ENCODE assay signal across 13 mouse cellular contexts in genomic region chr11:106381011-106381410, GRCm38 (mm10). TPM values are rescaled to one million over a fixed set of nuclear protein-coding genes. Genes with fewer than 3 reads are reported as not detected.
DNase-seq lines count a peak whose midpoint lies in the region; ATAC-seq and TF ChIP-seq lines count a peak whose summit lies in the region.
"Had no signal": no experiment of that assay in that cellular context is flagged by ENCODE, and none has a peak within 500 bp of the region (broad histone marks: within the 10 kb centered on the region; RNA-seq: fewer than 3 reads in every experiment).

No protein-coding gene starts in this region.

- no peak for TF ChIP-seq POLR2A in lung, adult 2 months (IDR thresholded peaks at IDR 0.05; ENCODE audit: borderline replicate concordance, extremely low read depth, low read depth, low read length)
- TF ChIP-seq POLR2A in small intestine, adult 2 months (IDR thresholded peaks at IDR 0.05; ENCODE audit: low read depth, low read length), result no peak

- TF ChIP-seq CTCF in lung, adult 2 months (IDR thresholded peaks at IDR 0.05; ENCODE audit: insufficient read depth, low read length), result peak; percentile 43; the same call in 1 of the 2 replicates
- TF ChIP-seq CTCF in heart, postnatal 0 days (IDR thresholded peaks at IDR 0.05; ENCODE audit: low read depth), result peak; percentile 39
- TF ChIP-seq CTCF in small intestine, adult 2 months (IDR thresholded peaks at IDR 0.05; ENCODE audit: extremely low read depth, insufficient read length, insufficient replicate concordance, low read depth, low read length), result peak; percentile 10; the same call in 1 of the 2 replicates

- no peaks in the 10 kb centered on the region for H3K27me3 ChIP-seq in heart, postnatal 0 days (ENCODE audit: control insufficient read depth, insufficient read depth, low read length)
- no peaks in the 10 kb centered on the region for H3K27me3 ChIP-seq in small intestine, adult 2 months (ENCODE audit: control insufficient read depth, insufficient read depth, low read length)
- H3K27me3 ChIP-seq: hindbrain, embryonic 13.5 days had no signal

- intact Hi-C loops in gastrocnemius, postnatal 36 days (cut with DNase I), result no loop called here

- H3K4me3 ChIP-seq in lung, adult 2 months (replicated peaks; ENCODE audit: extremely low read depth, low read depth, low read length), result peak overlapping the region; percentile 77
- peak overlapping the region; percentile 35 for H3K4me3 ChIP-seq in heart, postnatal 0 days (ENCODE audit: low read depth, low read length)
- no peak overlapping the region for H3K4me3 ChIP-seq in small intestine, adult 2 months (ENCODE audit: low read depth, low read length)
- H3K4me3 ChIP-seq: hindbrain, embryonic 13.5 days had no signal

- peak overlapping the region; percentile 94 for H3K27ac ChIP-seq in heart, postnatal 0 days (ENCODE audit: low read depth)
- H3K27ac ChIP-seq in small intestine, adult 2 months (ENCODE audit: insufficient read depth, low read depth, low read length), result no peak overlapping the region
- H3K27ac ChIP-seq: hindbrain, embryonic 13.5 days had no signal

- no peak for ATAC-seq in heart, postnatal 0 days (ENCODE audit: insufficient read depth, low read depth)
- ATAC-seq: forebrain, embryonic 14.5 days had no signal

- H3K4me1 ChIP-seq in lung, adult 2 months (ENCODE audit: control insufficient read depth, insufficient read depth, low read length), result peaks cover 6% of the 10 kb centered on the region
- peaks cover 10% of the 10 kb centered on the region; the same call in 1 of the 2 replicates for H3K4me1 ChIP-seq in heart, postnatal 0 days (ENCODE audit: control insufficient read depth, insufficient read depth)
- no peaks in the 10 kb centered on the region; the same call in 1 of the 2 replicates for H3K4me1 ChIP-seq in small intestine, adult 2 months (ENCODE audit: control insufficient read depth, insufficient read depth, insufficient read length, low read length)
- H3K4me1 ChIP-seq: hindbrain, embryonic 13.5 days had no signal

- peaks cover 9% of the 10 kb centered on the region; the same call in 1 of the 2 replicates for H3K36me3 ChIP-seq in heart, postnatal 0 days (replicated peaks; ENCODE audit: control insufficient read depth, insufficient read depth, low read length)
- H3K36me3 ChIP-seq in small intestine, adult 2 months (ENCODE audit: control insufficient read depth, insufficient read depth, low read length), result no peaks in the 10 kb centered on the region
- H3K36me3 ChIP-seq: hindbrain, embryonic 13.5 days had no signal

- 49% methylated on average over 11 of the region's 11 CpGs for WGBS in lung, adult 2 months
- 63% methylated on average over 11 of the region's 11 CpGs for WGBS in heart, postnatal 0 days
- 89% methylated on average over 11 of the region's 11 CpGs for WGBS in small intestine, adult 2 months

- H3K9me3 ChIP-seq in heart, postnatal 0 days (replicated peaks; ENCODE audit: control insufficient read depth, low read length), result no peaks in the 10 kb centered on the region
- H3K9me3 ChIP-seq: hindbrain, embryonic 13.5 days had no signal

- no peak for TF ChIP-seq EP300 in heart, postnatal 0 days (IDR thresholded peaks at IDR 0.05; ENCODE audit: low read depth)

- peak overlapping the region; percentile 12; the same call in 1 of the 2 replicates for H3K9ac ChIP-seq in heart, postnatal 0 days (replicated peaks; ENCODE audit: low read depth, low read length)
- H3K9ac ChIP-seq: hindbrain, embryonic 13.5 days had no signal

- peak overlapping the region; percentile 55 for H3K4me2 ChIP-seq in heart, postnatal 0 days (ENCODE audit: low read depth, low read length)
- H3K4me2 ChIP-seq: hindbrain, embryonic 13.5 days had no signal

- peak; percentile 90 for DNase-seq in heart, adult 11 months
- DNase-seq in heart, adult 8-10 months (ENCODE audit: low spot score), result no peak
- DNase-seq in lung, adult 2 months, result no peak
- no peak for DNase-seq in lung, postnatal 10 days
- no peak for DNase-seq in heart, postnatal 0 days (ENCODE audit: low spot score)
- no peak for DNase-seq in gastrocnemius, postnatal 36 days
- no peak for DNase-seq in retina, embryonic 14.5 days (ENCODE audit: low spot score)

RNA-seq across cellular contexts. Expression of gene Icam2, which starts 6.9 kb away (rescaled TPM):
- total RNA-seq in heart, adult 8-10 months (2022), result 10 to 100 TPM; 15.6 to 28.2 (median 21.5) TPM
- 294 and 318 TPM in 2 replicates for polyA plus RNA-seq in lung, adult 2 months (2012; rRNA removed)
- 66.6 and 76.3 TPM in 2 replicates for total RNA-seq in heart, postnatal 0 days (2014; rRNA removed; ENCODE audit: low replicate concordance)
- polyA plus RNA-seq in heart, postnatal 0 days (2015; fragmentation: Nextera tagmentation; extraction: Ambion mirVana), result 72.9 and 74.9 TPM in 2 replicates
- 6.1 and 10.4 TPM in 2 replicates for polyA plus RNA-seq in small intestine, adult 2 months (2012; rRNA removed)
- total RNA-seq in gastrocnemius, postnatal 36 days (2021), result 1 to 10 TPM; 4.4 to 5.4 TPM
- polyA plus RNA-seq: C2C12 had no signal

RNA-seq across cellular contexts. Expression of gene Prr29, which starts 15.7 kb away (rescaled TPM):
- total RNA-seq in heart, adult 8-10 months (2022), result 1 to 10 TPM in 3 of 4 experiments, under 1 TPM in 1; 0.75 to 1.8 (median 1.5) TPM
- 27.3 and 30.4 TPM in 2 replicates for polyA plus RNA-seq in lung, adult 2 months (2012; rRNA removed)
- 0.50 TPM in 1 of 2 replicates, not detected in the other for total RNA-seq in heart, postnatal 0 days (2014; rRNA removed; ENCODE audit: low replicate concordance)
- polyA plus RNA-seq in heart, postnatal 0 days (2015; fragmentation: Nextera tagmentation; extraction: Ambion mirVana), result 0.49 and 0.55 TPM in 2 replicates
- polyA plus RNA-seq in small intestine, adult 2 months (2012; rRNA removed), result 0.32 and 1.0 TPM in 2 replicates
- total RNA-seq in gastrocnemius, postnatal 36 days (2021), result 1 to 10 TPM; 5.7 to 7.1 TPM
- total RNA-seq: common myeloid progenitor, adult 5-6 weeks; left cerebral cortex, adult 2 months had no signal
- polyA plus RNA-seq: C2C12; forebrain, embryonic 14.5 days; hindbrain, embryonic 13.5 days had no signal

RNA-seq across cellular contexts. Expression of gene Scn4a, which starts 27.9 kb away (rescaled TPM):
- total RNA-seq in heart, adult 8-10 months (2022), result 10 to 100 TPM; 23.9 to 46.8 (median 31.4) TPM
- 1.1 and 4.2 TPM in 2 replicates for polyA plus RNA-seq in lung, adult 2 months (2012; rRNA removed)
- 0.70 and 0.76 TPM in 2 replicates for total RNA-seq in heart, postnatal 0 days (2014; rRNA removed; ENCODE audit: low replicate concordance)
- 0.23 and 0.51 TPM in 2 replicates for polyA plus RNA-seq in heart, postnatal 0 days (2015; fragmentation: Nextera tagmentation; extraction: Ambion mirVana)
- polyA plus RNA-seq in small intestine, adult 2 months (2012; rRNA removed), result 0.18 and 0.23 TPM in 2 replicates
- total RNA-seq in gastrocnemius, postnatal 36 days (2021), result 100 to 1,000 TPM; 381 to 407 TPM
- total RNA-seq: left cerebral cortex, adult 2 months had no signal
- polyA plus RNA-seq: forebrain, embryonic 14.5 days had no signal

Comparison
In these comparisons a context has a peak if more than half of its experiments do, and no peak if none do; other contexts are left out.
1. RNA of gene Scn4a, which starts 27.9 kb away (total RNA-seq): 381 to 407 TPM in gastrocnemius, postnatal 36 days and 23.9 to 46.8 TPM in heart, adult 8-10 months; 0.70 to 0.76 TPM in heart, postnatal 0 days; every median in the first group is over 10 times any median in the second.
2. Peak in every context shown above with its lines, with median percentiles within 50 percentile points of each other: CTCF ChIP-seq.